Mouse (Mus musculus): ENCODE results near the gene Msmb. TPM values are rescaled to one million over a fixed set of nuclear protein-coding genes. Genes with fewer than 3 reads are reported as not detected.
"Not testable (repeated sequence)": the region's sequence is repeated elsewhere in the genome, so short reads cannot be mapped to it uniquely, and the experiment has no call there.

Gene Msmb
- polyA plus RNA-seq, 1 experiment = not detected

DNA sequence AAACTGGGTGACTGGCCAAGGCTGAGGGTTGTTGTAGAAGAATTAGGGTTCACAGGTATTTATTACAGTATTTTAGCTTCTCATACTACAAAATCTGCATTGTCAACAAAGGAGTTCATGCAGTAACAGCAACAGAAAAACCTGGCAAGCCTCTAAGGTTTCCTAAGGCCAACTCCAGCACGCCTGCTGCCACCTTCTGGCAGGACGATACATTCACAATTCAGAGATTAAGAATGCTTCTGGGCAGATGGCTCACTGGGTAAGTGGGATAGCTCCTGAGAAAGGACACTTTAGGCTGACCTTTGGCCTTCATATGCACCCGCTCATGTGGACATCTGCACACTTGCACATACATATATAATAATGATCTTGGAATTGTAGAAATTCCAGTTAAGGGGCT, 50.6 kb downstream of the Msmb start:
- no peak overlapping the region for H3K4me3 ChIP-seq (ENCODE audit: insufficient read depth, low read length)

GRCm38 (mm10) chr14:32193557-32193956, 51.7 kb downstream of the Msmb start:
- not testable (repeated sequence) for H3K27ac ChIP-seq (ENCODE audit: insufficient read depth, low read length); H3K4me3 ChIP-seq (ENCODE audit: insufficient read depth, low read length); H3K4me1 ChIP-seq (ENCODE audit: control insufficient read depth, insufficient read depth, low read length)

More for the DNA sequence above, 50.6 kb downstream of the Msmb start:
- no peaks in the 10 kb centered on the region for H3K4me1 ChIP-seq (ENCODE audit: control insufficient read depth, insufficient read depth, low read length)
- TF ChIP-seq CTCF (IDR thresholded peaks at IDR 0.05; ENCODE audit: borderline replicate concordance, insufficient read depth, low read length) = peak; percentile 77; the same call in 1 of the 2 replicates
- TF ChIP-seq POLR2A (IDR thresholded peaks at IDR 0.05; ENCODE audit: low read depth, low read length) = no peak
- no peak overlapping the region for H3K27ac ChIP-seq (ENCODE audit: insufficient read depth, low read length)

- Histone ChIP-seq H3K4me1 (ENCODE audit: control insufficient read depth, insufficient read depth, low read length) (no peaks in the 10 kb centered on the region), H3K27ac (ENCODE audit: insufficient read depth, low read length) (peak overlapping the region; percentile 67), H3K4me3 (ENCODE audit: insufficient read depth, low read length) (peak overlapping the region; percentile 98)
- TF ChIP-seq CTCF (IDR thresholded peaks at IDR 0.05; ENCODE audit: borderline replicate concordance, insufficient read depth, low read length) = no peak
- TF ChIP-seq POLR2A (IDR thresholded peaks at IDR 0.05; ENCODE audit: low read depth, low read length) = no peak
Measured at GRCm38 (mm10) chr14:32201354-32201753, 59.5 kb downstream of the Msmb start.

DNA sequence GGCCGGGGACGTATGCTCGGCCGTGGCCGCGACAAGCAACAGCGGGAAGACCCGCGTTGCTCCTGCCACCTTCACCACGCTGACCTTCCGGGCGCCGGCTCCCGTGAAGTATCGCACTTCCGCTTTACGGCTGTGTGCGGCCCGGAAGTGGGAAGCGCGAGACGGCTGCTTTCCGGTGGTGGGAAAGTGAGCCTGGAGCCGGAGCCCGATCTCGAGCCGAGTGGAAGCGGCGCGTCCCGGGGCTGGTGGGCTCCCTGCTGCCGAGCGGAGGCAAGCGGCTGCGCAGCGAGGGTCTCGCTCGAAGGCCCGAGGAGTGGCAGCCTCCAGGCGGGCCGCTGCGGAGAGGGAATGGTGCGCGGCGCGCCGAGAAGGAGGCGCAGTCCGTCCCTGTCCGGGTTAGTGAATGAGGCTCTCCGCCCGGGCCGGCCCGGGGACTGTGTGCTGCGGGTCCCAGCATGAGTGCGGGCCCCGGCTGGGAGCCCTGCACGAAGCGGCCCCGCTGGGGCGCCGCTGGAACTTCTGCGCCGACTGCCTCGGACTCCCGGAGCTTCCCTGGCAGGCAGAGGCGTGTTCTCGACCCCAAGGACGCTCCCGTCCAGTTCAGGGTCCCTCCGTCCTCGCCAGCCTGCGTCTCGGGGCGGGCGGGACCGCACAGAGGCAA, 60.1 kb downstream of the Msmb start, which contains the start of the genes Timm23 and Parg:
Timm23 (minus strand) TSS at position 108 of the 661 bp plus-strand sequence.
Parg (plus strand) TSS at position 159 of the 661 bp plus-strand sequence.
- TF ChIP-seq CTCF (IDR thresholded peaks at IDR 0.05; ENCODE audit: borderline replicate concordance, insufficient read depth, low read length) (no peak), POLR2A (IDR thresholded peaks at IDR 0.05; ENCODE audit: low read depth, low read length) (peak; percentile 70)
- peak within 1 kb of the TSS; percentile 98 for H3K4me3 ChIP-seq (ENCODE audit: insufficient read depth, low read length)
- no peaks in the 10 kb centered on the region for H3K4me1 ChIP-seq (ENCODE audit: control insufficient read depth, insufficient read depth, low read length)
- H3K27ac ChIP-seq (ENCODE audit: insufficient read depth, low read length) = peak within 1 kb of the TSS; percentile 67

Other genes with a start within 250 kb of the Msmb start
- gene Galnt15, start 113.0 kb upstream of the Msmb start, polyA plus RNA-seq (2011; ENCODE audit: insufficient read length, low read depth, missing spikeins) = not detected in 2 replicates
- 13.7 and 16.3 TPM in 2 replicates for gene Oxnad1, start 56.6 kb upstream of the Msmb start, polyA plus RNA-seq (2011; ENCODE audit: insufficient read length, low read depth, missing spikeins)
- 52.0 and 58.6 TPM in 2 replicates for gene Dph3, start 56.3 kb upstream of the Msmb start, polyA plus RNA-seq (2011; ENCODE audit: insufficient read length, low read depth, missing spikeins)
- gene Ncoa4, start 17.8 kb downstream of the Msmb start, polyA plus RNA-seq (2011; ENCODE audit: insufficient read length, low read depth, missing spikeins) = 84.1 and 85.6 TPM in 2 replicates
- 80.3 and 103 TPM in 2 replicates for gene Timm23, start 59.9 kb downstream of the Msmb start, polyA plus RNA-seq (2011; ENCODE audit: insufficient read length, low read depth, missing spikeins)
- gene Parg, start 59.9 kb downstream of the Msmb start, polyA plus RNA-seq (2011; ENCODE audit: insufficient read length, low read depth, missing spikeins) = 51.8 and 64.2 TPM in 2 replicates
- 22.9 and 25.5 TPM in 2 replicates for gene Ogdhl, start 180.0 kb downstream of the Msmb start, polyA plus RNA-seq (2011; ENCODE audit: insufficient read length, low read depth, missing spikeins)
- gene 1700024G13Rik, start 246.4 kb downstream of the Msmb start, polyA plus RNA-seq (2011; ENCODE audit: insufficient read length, low read depth, missing spikeins) = not detected in 2 replicates